Mouse (Mus musculus): Measurements from ENCODE around the gene Pcsk7. TPM values are rescaled to one million over a fixed set of nuclear protein-coding genes. Genes with fewer than 3 reads are reported as not detected.
A peak's percentile ranks its signal among the peaks of the same experiment; 100 is the strongest.

Gene Pcsk7
- polyA plus RNA-seq, 1 experiment from 2014 or later = 27.5 TPM

GRCm38 (mm10) chr9:45917041-45917934, 11.0 kb downstream of the Pcsk7 start:
- Histone ChIP-seq H3K4me2 (replicated peaks) (no peak overlapping the region), H3K4me1 (no peaks in the 10 kb centered on the region), H3K36me3 (peaks cover 79% of the 10 kb centered on the region), H3K27me3 (replicated peaks) (no peaks in the 10 kb centered on the region), H3K9me3 (no peaks in the 10 kb centered on the region), H3K4me3 (no peak overlapping the region), H3K27ac (no peak overlapping the region), H3K9ac (no peak overlapping the region)
- no peak for ATAC-seq (ENCODE audit: low FRiP score, low read depth)
- WGBS = 88% methylated on average over 5 of the region's 5 CpGs

- Histone ChIP-seq H3K27me3 (replicated peaks) (no peaks in the 10 kb centered on the region), H3K9ac (no peak overlapping the region), H3K36me3 (peaks cover 73% of the 10 kb centered on the region), H3K4me1 (no peaks in the 10 kb centered on the region), H3K9me3 (no peaks in the 10 kb centered on the region), H3K27ac (no peak overlapping the region), H3K4me2 (replicated peaks) (no peak overlapping the region), H3K4me3 (no peak overlapping the region)
- WGBS = 88% methylated on average over 1 of the region's 1 CpGs
- no peak for ATAC-seq (ENCODE audit: low FRiP score, low read depth)
Measured at GRCm38 (mm10) chr9:45919895-45920294, 13.6 kb downstream of the Pcsk7 start.

- H3K9ac ChIP-seq = no peak overlapping the region
- peaks cover 66% of the 10 kb centered on the region for H3K36me3 ChIP-seq
- H3K27me3 ChIP-seq (replicated peaks) = no peaks in the 10 kb centered on the region
- WGBS = 87% methylated on average over 5 of the region's 5 CpGs
- ATAC-seq (ENCODE audit: low FRiP score, low read depth) = no peak
- no peak overlapping the region for H3K27ac ChIP-seq
- no peaks in the 10 kb centered on the region for H3K9me3 ChIP-seq
- no peak overlapping the region for H3K4me3 ChIP-seq
- H3K4me1 ChIP-seq = no peaks in the 10 kb centered on the region
- H3K4me2 ChIP-seq (replicated peaks) = no peak overlapping the region
Measured at GRCm38 (mm10) chr9:45929285-45929684, 23.0 kb downstream of the Pcsk7 start.

- 80% methylated on average over 1 of the region's 1 CpGs for WGBS
- Histone ChIP-seq H3K9me3 (no peaks in the 10 kb centered on the region), H3K4me1 (peaks cover 6% of the 10 kb centered on the region), H3K27me3 (replicated peaks) (no peaks in the 10 kb centered on the region), H3K27ac (no peak overlapping the region), H3K9ac (no peak overlapping the region), H3K4me3 (no peak overlapping the region), H3K4me2 (replicated peaks) (no peak overlapping the region), H3K36me3 (peaks cover 49% of the 10 kb centered on the region)
- no peak for ATAC-seq (ENCODE audit: low FRiP score, low read depth)
Measured at GRCm38 (mm10) chr9:45931958-45932357, 25.7 kb downstream of the Pcsk7 start.

GRCm38 (mm10) chr9:45932571-45933415, 26.5 kb downstream of the Pcsk7 start:
- peaks cover 6% of the 10 kb centered on the region for H3K4me1 ChIP-seq
- H3K36me3 ChIP-seq = peaks cover 40% of the 10 kb centered on the region
- H3K27ac ChIP-seq = no peak overlapping the region
- H3K4me2 ChIP-seq (replicated peaks) = no peak overlapping the region
- H3K9ac ChIP-seq = no peak overlapping the region
- H3K27me3 ChIP-seq (replicated peaks) = no peaks in the 10 kb centered on the region
- WGBS = 83% methylated on average over 11 of the region's 11 CpGs
- H3K9me3 ChIP-seq = no peaks in the 10 kb centered on the region
- no peak overlapping the region for H3K4me3 ChIP-seq
- ATAC-seq (ENCODE audit: low FRiP score, low read depth) = no peak

GRCm38 (mm10) chr9:45935628-45936210, 29.4 kb downstream of the Pcsk7 start, which contains the start of gene Tagln:
TSS of gene Tagln (minus strand) at chr9:45936058.
- H3K4me2 ChIP-seq (replicated peaks) = peak within 1 kb of the TSS; percentile 44
- no peak within 1 kb of the TSS for H3K4me3 ChIP-seq

GRCm38 (mm10) chr9:45936883-45937282, 30.6 kb downstream of the Pcsk7 start:
- Histone ChIP-seq H3K4me3 (no peak overlapping the region), H3K9me3 (no peaks in the 10 kb centered on the region), H3K27ac (no peak overlapping the region), H3K9ac (no peak overlapping the region), H3K27me3 (replicated peaks) (no peaks in the 10 kb centered on the region), H3K4me1 (peaks cover 6% of the 10 kb centered on the region), H3K36me3 (peaks cover 36% of the 10 kb centered on the region), H3K4me2 (replicated peaks) (no peak overlapping the region)
- WGBS = 28% methylated on average over 3 of the region's 3 CpGs
- ATAC-seq (ENCODE audit: low FRiP score, low read depth) = no peak

More at GRCm38 (mm10) chr9:45935628-45936210, 29.4 kb downstream of the Pcsk7 start, which contains the start of gene Tagln:
- no peak within 1 kb of the TSS for H3K27ac ChIP-seq
- 9% methylated on average over 21 of the region's 21 CpGs for WGBS
- H3K9me3 ChIP-seq = no peaks in the 10 kb centered on the region
- H3K9ac ChIP-seq = no peak within 1 kb of the TSS
- peaks cover 34% of the 10 kb centered on the region for H3K36me3 ChIP-seq
- peaks cover 6% of the 10 kb centered on the region for H3K4me1 ChIP-seq
- no peaks in the 10 kb centered on the region for H3K27me3 ChIP-seq (replicated peaks)
- ATAC-seq (ENCODE audit: low FRiP score, low read depth) = no peak

- WGBS = 95% methylated on average over 8 of the region's 8 CpGs
- Histone ChIP-seq H3K9ac (no peak overlapping the region), H3K4me3 (no peak overlapping the region), H3K27ac (no peak overlapping the region), H3K27me3 (replicated peaks) (no peaks in the 10 kb centered on the region), H3K9me3 (no peaks in the 10 kb centered on the region), H3K4me1 (peaks cover 6% of the 10 kb centered on the region), H3K36me3 (peaks cover 45% of the 10 kb centered on the region), H3K4me2 (replicated peaks) (no peak overlapping the region)
- no peak for ATAC-seq (ENCODE audit: low FRiP score, low read depth)
Measured at GRCm38 (mm10) chr9:45938088-45938487, 31.8 kb downstream of the Pcsk7 start.

- H3K27ac ChIP-seq = no peak overlapping the region
Measured at GRCm38 (mm10) chr9:45938952-45939637, 32.8 kb downstream of the Pcsk7 start.

GRCm38 (mm10) chr9:45939794-45940193, 33.5 kb downstream of the Pcsk7 start:
- Histone ChIP-seq H3K36me3 (peaks cover 62% of the 10 kb centered on the region), H3K4me1 (peaks cover 6% of the 10 kb centered on the region), H3K4me2 (replicated peaks) (no peak overlapping the region), H3K9me3 (no peaks in the 10 kb centered on the region), H3K9ac (no peak overlapping the region), H3K4me3 (no peak overlapping the region), H3K27me3 (replicated peaks) (no peaks in the 10 kb centered on the region), H3K27ac (no peak overlapping the region)
- WGBS = 89% methylated on average over 6 of the region's 6 CpGs
- ATAC-seq (ENCODE audit: low FRiP score, low read depth) = no peak

More at GRCm38 (mm10) chr9:45938952-45939637, 32.8 kb downstream of the Pcsk7 start:
- WGBS = 88% methylated on average over 15 of the region's 15 CpGs
- H3K27me3 ChIP-seq (replicated peaks) = no peaks in the 10 kb centered on the region
- no peak overlapping the region for H3K4me2 ChIP-seq (replicated peaks)
- H3K9ac ChIP-seq = no peak overlapping the region
- H3K4me1 ChIP-seq = peaks cover 6% of the 10 kb centered on the region
- no peaks in the 10 kb centered on the region for H3K9me3 ChIP-seq
- ATAC-seq (ENCODE audit: low FRiP score, low read depth) = no peak
- H3K4me3 ChIP-seq = no peak overlapping the region
- H3K36me3 ChIP-seq = peaks cover 55% of the 10 kb centered on the region

- Histone ChIP-seq H3K36me3 (peaks cover 78% of the 10 kb centered on the region), H3K4me3 (no peak overlapping the region), H3K27ac (no peak overlapping the region), H3K4me1 (no peaks in the 10 kb centered on the region), H3K9ac (no peak overlapping the region), H3K9me3 (no peaks in the 10 kb centered on the region), H3K27me3 (replicated peaks) (no peaks in the 10 kb centered on the region), H3K4me2 (replicated peaks) (no peak overlapping the region)
- ATAC-seq (ENCODE audit: low FRiP score, low read depth) = no peak
- 56% methylated on average over 18 of the region's 18 CpGs for WGBS
Measured at GRCm38 (mm10) chr9:45941329-45941888, 35.1 kb downstream of the Pcsk7 start.
